7 mouse cellular contexts compared by ENCODE assay signal in genomic region chrX:74281732-74282394, GRCm38 (mm10). TPM values are rescaled to one million over a fixed set of nuclear protein-coding genes. Genes with fewer than 3 reads are reported as not detected.
DNase-seq lines count a peak whose midpoint lies in the region.

Gene Taz, plus strand, starts transcription at chrX:74281912.
Gene Dnase1l1, minus strand, starts transcription at chrX:74282337.

- DNase-seq in adrenal gland, adult 2 months = peak; percentile 91
- DNase-seq in embryo, embryonic 10.5 days (ENCODE audit: low spot score) = peak; percentile 70
- peak; percentile 90 for DNase-seq in gastrocnemius, postnatal 25 days
- DNase-seq in induced T-regulatory cell, adult 2 months (ENCODE audit: low read depth) = peak; percentile 79
- DNase-seq in left cerebral cortex, postnatal 4 days = peak; percentile 63
- DNase-seq in mesoderm, embryonic 11.5 days (ENCODE audit: low read depth, low spot score) = peak; percentile 63
- peak; percentile 87 for DNase-seq in skeletal muscle tissue, adult 2 months (ENCODE audit: low read depth, low spot score)

- intact Hi-C loops in left cerebral cortex, postnatal 4 days (cut with DNase I) = no loop called here

RNA-seq across cellular contexts. Expression of gene Taz, which starts in this region (rescaled TPM):
- 10 to 100 TPM; 56.6 to 74.2 TPM for total RNA-seq in adrenal gland, adult 2 months (2021)
- polyA plus RNA-seq in adrenal gland, adult 2 months (2012; rRNA removed) = 126 and 136 TPM in 2 replicates
- total RNA-seq in gastrocnemius, postnatal 25 days (2021) = 10 to 100 TPM; 40.4 to 43.5 TPM
- total RNA-seq in left cerebral cortex, postnatal 4 days (2021) = 10 to 100 TPM; 54.8 to 57.4 TPM

RNA-seq across cellular contexts. Expression of gene Dnase1l1, which starts in this region (rescaled TPM):
- total RNA-seq in adrenal gland, adult 2 months (2021) = 10 to 100 TPM; 13.1 to 13.5 TPM
- polyA plus RNA-seq in adrenal gland, adult 2 months (2012; rRNA removed) = 7.5 and 9.5 TPM in 2 replicates
- total RNA-seq in gastrocnemius, postnatal 25 days (2021) = 10 to 100 TPM; 90.3 to 95.9 TPM
- 1 to 10 TPM; 2.5 to 5.0 TPM for total RNA-seq in left cerebral cortex, postnatal 4 days (2021)

Comparison
In these comparisons a context has a peak if more than half of its experiments do, and no peak if none do; other contexts are left out.
1. Peak in every context shown above with its lines: DNase-seq.
2. RNA of gene Dnase1l1 (total RNA-seq): 90.3 to 95.9 TPM in gastrocnemius, postnatal 25 days; 13.1 to 13.5 TPM in adrenal gland, adult 2 months and 2.5 to 5.0 TPM in left cerebral cortex, postnatal 4 days; every median in the first group is over 4 times any median in the second.